Mouse (Mus musculus) fat pad, adult 2 months (tissue): ENCODE measurements around the gene Cpt1a.

Experiments used
- DNase-seq: peaks from one replicate; pipeline ENCODE4 v3.0.0-alpha.2; 2011; ENCODE audit warnings: low read depth, low spot score; ENCODE audit errors: extremely low read depth

The Cpt1a gene

DNA sequence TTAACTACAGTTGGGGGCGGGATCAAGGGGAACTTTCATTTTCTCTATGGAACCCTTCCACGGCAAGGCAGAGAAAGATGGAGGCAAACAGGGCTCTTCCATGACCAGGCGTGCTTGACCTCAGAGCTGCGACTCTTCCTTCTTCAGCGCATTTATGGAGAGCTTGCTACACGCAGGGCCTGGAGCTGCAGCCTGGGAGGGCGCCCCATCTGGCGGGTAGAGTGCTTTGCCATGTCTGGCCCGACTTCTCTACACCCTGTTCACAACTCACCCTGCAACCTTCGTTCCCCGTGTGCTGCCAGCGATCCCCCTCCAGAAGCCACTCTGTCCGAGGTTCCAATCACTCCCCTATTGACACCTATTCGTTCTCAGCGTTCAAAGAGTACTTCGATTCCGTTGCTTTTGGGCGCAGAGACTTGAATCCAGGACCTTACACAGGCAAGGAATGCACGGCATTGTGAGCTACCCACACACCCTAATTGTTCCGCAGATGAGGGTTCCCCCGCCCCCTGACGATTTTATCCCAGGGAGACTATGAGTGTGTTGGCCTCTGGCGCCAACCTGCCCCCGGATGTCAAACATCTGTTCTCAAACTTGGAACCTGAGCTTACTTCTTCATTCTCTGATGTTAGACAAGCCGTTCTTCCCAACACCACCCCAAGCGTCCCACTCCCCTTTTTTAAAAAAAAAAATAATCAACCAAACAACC lies at the start of gene Cpt1a:
Cpt1a (plus strand) TSS at position 74 of the 709 bp plus-strand sequence.
- DNase-seq = no peak

DNA sequence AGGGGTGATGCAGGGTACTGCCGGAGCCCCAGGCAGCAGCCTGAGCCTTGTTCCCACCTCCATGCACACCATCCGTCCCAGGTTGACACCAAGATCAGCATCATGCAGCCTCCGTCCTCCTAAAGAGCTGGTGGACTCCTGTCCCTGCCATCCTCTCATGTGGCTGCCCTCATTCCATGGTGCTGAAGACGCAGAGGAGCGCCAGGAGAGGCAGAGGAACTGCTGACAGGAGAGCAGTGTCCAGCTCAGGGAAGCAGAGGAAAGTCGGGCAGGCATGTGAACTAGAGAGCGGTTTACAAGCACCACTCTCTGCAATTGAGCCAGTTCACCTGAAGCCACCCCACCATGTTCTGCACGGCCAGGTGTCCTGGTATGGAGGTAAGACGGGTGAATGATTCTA lies 48.8 kb upstream of the Cpt1a start:
- DNase-seq = no peak

DNA sequence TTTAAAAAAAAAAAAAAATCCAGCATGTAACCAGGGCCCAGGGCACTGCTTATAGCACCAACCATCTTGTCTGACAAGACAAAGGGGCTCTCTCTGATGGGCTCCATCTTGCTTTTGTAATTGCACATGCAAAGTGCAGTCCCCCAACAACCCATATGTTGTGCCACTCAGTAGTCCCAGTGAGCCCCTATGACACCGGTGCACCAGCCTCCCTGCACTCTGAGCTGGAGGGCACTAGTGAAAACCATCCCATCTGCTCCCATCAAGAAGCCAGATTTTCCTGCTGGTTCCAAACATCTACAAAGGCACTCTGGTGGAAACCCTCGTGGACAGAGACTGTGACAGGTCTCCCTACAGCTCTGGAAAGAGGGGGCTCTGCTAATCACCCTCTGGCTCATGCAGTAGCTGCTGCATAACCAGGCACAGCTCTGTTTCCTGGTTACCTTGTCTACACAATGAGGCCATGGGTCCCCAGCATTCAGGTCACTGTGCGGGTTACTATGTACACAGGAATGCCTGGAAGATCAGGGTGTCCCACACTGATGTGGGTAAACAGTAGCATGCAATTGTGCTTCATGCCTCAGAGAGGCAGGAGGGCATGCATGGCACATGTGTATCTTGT lies 46.3 kb upstream of the Cpt1a start:
- no peak for DNase-seq

DNA sequence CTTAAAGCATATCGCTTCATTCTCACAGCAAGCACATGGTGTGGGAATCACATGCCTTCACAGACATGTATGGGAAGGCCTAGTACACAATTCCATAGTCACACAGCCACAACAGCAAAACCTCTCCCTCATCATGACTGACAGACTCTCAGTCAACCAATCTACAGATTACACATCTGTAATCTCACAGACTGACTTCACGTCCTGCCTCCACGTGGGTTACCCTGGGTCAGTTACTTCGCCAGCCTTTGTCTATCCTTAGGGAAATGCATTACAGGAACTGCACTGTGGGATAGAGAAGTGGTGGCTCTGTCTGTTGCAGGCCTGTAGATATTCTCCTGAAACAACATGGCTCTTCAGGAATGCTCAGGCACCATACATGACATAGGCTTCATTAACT lies 40.2 kb upstream of the Cpt1a start:
- DNase-seq = no peak

DNA sequence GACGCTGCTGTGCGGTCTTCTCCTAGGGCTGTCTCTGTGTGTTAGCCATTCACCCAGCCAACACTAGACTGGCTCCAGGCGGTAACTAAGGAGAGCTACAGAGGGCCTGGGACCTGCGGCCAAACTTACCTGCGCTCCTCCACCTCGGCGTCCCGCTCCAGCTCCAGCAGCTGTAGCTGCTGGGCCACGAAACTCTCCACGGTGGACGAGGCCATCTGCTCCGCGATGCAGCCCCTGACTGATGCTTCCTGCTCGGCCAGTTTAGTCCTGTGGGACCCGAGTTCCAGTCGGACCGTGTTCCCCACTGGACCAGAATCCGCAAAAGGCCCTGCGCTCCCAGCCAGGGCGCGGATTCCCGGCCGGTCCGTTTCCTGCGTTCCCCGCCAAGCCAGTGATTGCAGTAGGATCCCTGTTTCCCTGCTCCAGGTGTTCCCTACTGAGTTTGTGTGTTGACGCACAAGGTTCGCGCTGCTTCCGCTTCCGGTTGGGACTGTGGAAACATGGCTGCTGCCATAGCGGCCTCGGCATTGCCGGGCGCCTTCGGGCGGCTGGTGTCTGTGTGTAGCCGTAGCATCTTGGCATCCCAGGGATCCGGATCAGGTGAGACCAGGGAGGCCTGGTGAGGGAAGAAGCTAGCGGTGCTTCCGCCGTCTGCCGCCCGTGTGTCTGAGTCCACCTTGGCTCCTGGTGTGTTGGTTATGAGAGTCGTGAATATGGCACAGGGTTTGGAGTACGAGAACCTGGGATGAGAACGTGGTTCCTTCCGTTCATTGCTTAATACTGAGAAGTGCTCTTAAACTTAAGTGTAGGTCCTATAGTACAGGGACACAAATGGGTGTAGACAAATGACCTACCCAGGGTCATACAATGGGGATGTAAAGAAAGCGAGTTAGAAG lies 39.3 kb upstream of the Cpt1a start, which contains the start of the genes Mrpl21 and Ighmbp2:
Mrpl21 (plus strand) TSS at position 330 of the 896 bp plus-strand sequence.
Ighmbp2 (minus strand) TSS at position 446 of the 896 bp plus-strand sequence.
- peak; percentile 47 for DNase-seq

DNA sequence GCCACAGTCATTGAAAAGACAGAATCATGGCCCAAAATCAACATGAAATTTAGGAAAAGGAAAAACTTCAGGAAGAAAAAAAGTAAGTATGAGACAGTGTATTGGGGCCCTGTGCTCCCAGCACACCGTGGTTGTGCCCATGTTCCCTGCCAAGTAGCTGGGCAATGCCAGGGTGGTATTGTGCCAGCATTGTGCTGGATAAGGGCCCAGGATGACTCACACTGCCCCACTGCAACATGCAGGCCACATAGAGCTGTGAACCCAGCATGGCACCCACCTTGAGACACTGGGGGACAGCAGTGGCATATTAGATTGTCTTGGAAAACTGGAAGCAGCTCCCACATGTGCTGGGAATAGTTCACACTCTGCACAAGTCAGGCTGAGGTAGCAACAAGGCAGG lies 33.1 kb upstream of the Cpt1a start:
- DNase-seq = no peak

DNA sequence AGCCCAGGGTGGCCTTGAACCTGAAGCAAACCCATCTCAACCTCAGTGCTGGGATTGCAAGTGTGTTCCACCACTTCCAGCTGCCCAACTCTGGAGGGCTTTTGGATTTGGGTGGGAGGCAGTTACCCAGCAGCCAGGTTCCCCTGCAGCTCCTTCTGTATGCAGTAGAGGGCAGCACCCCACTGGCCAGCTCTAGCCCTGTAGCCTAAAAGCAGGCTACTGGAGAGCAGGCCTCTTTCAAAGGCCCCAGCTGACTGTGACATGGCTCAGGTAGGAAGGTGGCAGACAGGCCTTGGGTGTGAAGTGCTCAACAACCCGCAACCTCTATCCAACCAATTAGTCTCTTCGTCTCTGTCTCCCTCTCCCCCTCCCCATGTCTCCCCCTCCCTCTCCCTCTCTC lies 30.1 kb upstream of the Cpt1a start:
- no peak for DNase-seq

DNA sequence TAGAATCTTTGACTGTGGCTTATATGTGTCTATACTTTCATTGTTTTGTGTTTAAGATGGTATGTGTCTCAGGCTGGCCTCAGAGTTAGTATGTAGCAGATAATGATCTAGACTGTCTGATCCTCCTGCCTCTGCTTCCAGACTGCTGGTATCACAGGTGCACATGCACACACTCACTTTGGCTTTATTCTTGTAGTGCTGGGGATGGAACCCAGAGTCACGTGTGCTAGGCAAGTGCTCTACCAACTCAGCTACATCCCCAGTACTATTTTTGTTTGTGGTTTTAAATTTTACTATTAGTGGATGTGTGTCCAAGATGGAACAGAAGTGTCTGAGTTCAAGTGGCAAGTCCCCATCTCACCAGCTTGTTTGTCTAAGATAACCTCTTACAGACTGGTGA lies 29.1 kb upstream of the Cpt1a start:
- no peak for DNase-seq

DNA sequence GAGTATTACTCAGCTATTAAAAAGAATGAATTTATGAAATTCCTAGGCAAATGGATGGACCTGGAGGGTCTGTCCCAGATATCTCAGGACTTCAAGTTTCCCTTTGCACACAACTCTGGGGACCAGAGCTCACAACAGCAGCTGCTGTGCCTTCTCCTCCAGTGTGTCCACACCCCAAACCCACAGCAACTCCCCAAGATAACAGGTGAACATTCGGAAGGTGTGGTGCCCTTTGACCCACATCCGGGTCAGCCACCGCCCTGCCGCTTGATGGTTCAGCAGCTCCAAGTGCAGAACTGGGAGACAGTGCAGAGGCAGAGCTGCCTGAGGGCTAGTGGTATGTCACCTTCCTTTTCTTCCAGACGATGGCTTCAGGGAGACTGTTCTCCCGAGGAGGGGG lies 26.9 kb upstream of the Cpt1a start:
- DNase-seq = no peak

DNA sequence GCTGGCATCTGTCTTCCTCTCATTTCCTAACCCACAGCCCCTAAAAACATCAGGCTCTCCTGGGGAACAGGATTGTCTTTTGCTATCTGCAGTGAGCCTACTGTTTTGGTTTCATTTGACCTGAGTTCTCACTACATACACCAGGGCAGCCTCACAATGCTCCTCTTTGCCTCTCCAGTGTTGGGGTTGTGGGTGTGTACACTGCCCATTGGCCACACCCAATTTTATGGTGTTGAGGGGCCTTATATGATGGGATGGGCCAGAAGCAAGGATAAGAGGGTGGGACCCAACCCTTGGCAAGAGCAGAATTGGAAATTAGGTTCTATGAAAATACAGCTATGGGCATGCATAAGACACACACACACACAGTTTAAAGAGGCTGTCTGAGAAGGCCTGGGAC lies 25.1 kb upstream of the Cpt1a start:
- DNase-seq = no peak

DNA sequence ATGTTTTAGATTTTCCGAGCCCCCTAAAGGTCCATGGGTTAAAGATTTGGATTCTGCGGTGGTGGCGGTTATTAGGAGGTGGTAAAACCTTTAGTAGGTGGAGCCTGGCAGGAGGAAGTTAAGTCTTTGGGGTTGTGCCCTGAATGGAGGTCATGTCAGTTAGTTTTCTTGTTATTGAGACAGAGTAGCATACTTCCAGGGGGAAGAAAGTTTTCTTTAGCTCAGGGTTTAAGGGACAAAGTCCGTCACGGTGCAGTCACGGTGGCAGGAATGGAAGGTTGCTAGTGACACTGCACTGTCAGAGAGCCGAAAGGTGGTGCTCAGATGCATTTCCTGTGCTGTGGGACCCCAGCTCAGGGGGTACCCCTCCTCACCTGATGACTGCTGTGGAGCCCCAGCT lies 24.4 kb upstream of the Cpt1a start:
- DNase-seq = no peak

DNA sequence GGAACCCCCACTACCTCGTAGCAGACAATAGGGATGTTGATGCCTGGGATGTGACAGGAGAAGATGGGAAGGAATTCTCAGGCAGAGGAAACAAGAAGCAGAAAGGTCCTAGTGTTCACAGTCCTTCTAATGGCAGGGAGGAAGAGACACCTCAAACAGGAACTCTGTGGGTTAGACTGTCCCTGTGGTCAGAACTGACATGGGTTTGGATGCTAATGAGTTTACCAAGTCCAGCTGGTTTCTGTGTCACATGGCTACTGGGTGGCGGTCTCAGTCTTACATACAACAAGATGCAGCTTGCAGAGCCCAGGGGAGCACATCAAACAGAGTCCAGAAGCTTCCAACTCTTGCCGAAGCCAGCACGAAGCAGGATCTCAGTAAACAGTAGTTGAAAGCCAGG lies 18.1 kb upstream of the Cpt1a start:
- DNase-seq = no peak

DNA sequence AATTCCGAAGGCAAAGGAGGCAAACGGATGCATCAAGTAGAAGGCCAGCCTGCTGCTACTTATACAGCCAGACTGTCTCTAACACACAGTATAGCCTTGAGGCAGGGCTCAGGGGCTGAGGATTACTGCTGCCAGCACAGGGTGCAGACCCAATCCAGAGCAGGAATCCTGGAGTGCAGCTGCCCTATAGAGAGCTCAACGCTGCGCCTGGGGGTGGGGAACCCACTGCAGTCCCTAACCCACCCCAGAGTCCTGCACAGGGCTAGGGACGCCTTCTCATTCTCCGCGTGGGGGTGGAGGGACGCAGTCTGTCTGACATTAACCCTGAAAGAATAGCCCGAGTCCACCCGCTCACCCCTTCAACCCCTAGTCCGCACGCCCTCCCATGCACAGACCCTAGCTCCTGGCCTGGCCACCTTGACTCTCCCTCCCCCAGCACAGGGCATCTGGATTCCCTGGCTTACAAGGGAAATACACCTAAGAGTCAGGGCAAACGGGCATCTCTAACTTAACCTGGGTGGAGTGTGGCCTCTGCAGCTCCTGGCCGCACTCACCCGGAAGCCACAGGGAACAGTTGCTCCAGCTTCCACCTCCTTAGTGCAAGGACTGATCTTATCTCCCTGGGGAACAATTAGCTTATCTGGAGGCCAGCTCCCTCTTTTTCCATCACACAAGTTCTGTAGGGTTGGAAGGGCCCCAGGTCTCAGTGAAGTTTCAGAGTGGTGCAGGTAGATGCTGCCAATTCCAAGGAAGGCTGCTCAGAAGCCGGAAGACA lies 14.8 kb upstream of the Cpt1a start:
- DNase-seq = no peak

DNA sequence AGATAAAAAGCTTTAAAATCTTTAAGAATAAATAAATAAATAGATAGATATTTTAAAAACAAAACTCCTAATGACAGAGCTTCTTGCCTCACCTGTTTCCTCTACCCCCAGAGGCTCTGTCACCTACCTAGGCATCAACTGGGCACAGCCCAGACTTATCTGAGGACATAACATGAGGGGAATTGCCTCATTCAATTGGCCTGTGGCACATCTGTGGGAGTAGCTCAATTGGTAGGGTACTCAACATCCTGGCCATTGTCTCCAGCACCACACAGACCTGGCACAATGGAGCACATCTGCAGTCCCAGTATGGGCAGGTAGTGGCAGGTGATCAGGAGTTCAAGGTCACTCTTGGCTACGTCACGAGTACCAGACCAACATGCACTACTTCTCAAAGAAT lies 2.8 kb upstream of the Cpt1a start:
- DNase-seq = peak; percentile 97

DNA sequence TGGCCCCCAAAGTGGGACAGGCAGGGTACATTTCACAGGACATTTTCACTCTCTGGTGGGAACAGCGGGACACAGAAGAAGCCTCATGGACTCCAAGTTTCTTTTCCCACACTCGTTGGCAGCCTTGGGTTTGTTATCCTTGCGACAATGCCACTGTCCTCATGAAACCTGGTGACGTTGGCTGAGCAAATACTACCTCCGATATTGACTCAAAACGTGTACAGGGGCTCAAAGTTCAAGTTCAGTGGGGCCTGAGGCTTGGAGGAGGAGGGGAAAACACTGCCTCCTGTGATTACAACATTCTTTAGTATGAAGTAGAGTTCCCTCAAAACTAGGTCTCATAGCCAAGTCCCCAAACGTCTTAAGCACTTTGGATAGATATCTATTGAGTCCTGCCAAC lies 2.0 kb upstream of the Cpt1a start:
- no peak for DNase-seq

DNA sequence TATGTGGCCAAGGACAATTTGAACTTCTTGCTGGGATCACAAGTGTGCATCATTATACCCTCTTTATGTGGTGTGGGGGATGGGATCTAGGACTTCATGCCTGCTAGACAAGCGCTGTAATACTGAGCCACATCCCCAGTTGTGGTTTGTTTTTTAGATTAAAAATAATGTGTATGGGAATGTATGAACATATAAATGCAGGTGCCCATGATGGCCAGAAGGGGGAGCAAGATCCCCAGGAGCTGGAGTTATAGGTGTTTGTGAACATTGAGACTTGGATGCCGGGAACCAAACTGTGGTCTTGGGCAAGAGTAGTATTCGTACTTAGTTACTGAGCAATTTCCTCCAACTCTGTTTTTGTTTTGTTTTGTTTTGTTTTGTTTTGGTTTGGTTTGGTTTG lies 1.3 kb upstream of the Cpt1a start:
- DNase-seq = no peak

DNA sequence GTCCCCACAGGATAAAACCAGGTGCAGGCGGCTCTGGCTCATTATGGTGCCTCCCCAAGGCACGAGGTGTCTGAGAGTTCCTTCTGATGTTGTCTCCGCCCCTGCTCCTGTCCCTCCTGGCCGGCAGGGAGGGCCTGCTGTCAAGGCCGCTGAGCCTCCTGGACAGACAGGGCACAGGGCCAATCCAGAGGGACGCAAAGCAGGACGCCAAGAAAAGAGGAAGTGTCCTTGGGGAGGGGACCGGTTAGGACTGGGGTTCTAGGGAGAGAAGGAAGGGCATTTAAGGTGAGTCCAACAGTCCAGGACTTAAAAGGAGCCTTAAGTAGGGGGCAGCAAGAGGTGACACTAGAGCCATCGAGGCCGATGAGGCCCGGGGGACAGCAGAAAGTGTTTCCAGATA lies 517 bp upstream of the Cpt1a start:
- no peak for DNase-seq

DNA sequence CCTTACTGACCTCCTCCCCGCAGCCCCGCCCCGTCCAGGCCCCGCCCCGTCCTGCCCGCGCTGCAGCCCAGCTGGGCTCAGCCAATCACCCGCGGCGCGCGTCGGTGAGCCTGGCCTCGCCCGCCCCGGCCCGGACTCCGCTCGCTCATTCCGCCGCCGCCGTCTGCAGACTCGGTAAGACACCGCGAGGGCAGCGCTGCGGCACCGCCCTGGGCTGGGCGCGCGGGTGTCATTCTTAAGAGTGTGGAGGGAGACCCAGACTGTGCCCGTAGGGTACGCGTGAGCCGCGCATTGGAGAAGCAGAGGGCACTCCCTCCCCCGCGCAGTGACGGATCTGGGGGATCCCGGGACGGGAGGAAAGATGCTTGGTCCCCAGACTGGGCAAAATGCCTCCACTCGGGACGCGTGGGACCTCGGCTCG lies 1.1 kb downstream of the Cpt1a start:
- no peak for DNase-seq

DNA sequence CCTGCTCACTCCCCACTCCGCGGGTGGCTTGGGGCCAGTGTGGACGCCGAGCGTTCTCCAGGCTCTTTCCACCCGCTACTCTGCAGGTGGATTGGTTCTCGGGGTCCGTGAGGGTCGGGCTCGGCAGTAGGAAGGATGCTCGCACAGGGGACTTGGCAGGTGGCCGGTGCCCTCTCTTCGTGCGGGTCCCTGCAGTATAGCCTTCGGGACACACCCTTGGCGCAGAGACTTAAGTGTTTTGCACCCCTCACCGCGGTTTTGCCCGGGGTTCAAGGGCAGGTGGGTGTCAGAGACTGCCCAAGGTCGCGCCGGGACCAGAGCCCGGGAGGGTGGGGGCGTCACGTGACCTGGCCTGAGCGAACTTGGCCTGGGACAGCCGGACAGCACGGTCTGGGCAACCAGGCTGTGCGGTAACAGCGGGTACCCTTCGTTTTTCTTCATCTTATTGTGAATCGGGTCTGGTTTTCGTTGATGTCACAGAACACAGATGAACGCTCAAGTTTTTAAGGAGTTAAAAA lies 1.7 kb downstream of the Cpt1a start:
- DNase-seq = no peak

DNA sequence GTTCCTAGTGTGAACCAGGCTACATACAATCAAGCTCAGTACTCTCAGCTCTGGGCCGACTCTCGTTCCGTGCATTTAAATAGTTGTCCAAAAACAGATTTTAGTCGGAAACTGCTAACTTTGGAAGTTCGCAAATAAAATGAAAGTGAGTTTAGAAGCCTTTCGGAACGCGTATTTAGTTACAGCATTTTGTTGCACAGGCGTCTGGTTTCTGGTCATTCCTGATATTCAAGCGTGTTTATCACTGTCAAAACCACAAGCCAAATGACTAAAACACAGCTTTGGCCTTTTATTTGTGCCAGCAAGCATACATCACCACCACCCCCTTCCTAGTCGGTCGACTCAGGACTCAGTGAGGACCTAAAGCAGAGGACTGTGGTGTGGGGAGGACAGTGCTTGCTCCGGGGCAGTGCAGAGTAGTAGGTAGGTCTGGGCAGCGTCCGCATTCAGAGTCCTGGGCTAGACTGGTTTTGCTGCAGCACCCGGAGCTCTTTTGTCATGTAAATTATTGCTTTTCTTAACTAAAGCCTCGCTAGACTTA lies 2.2 kb downstream of the Cpt1a start:
- no peak for DNase-seq
